Mouse (Mus musculus) intestine, embryonic 16.5 days (tissue): ENCODE data around the gene Pld5. TPM values are rescaled to one million over a fixed set of nuclear protein-coding genes. Genes with fewer than 3 reads are reported as not detected.

Experiments
- ATAC-seq: fragments of 200-750 bp; cut with Nextera tagmentation; 2 replicates; pipeline ENCODE4 v1.8.0; 2017; ENCODE audit warnings: moderate TSS enrichment, moderate library complexity
- H3K27ac ChIP-seq: fragments of 300-500 bp; sonication (generic); 2 replicates; pipeline ENCODE4 v1.5.1; 2014; ENCODE audit warnings: mild to moderate bottlenecking, low read length
- H3K27me3 ChIP-seq: fragments of 300-500 bp; sonication (generic); replicated peaks from 2 replicates; pipeline ENCODE4 v1.6.1; 2014; ENCODE audit warnings: low read length, control low read depth, mixed read lengths; ENCODE audit not compliant: control insufficient read depth, insufficient read depth
- H3K36me3 ChIP-seq: fragments of 300-500 bp; sonication (generic); 2 replicates; pipeline ENCODE4 v1.6.1; 2014; ENCODE audit warnings: low read length, control low read depth; ENCODE audit not compliant: control insufficient read depth, insufficient read depth
- H3K4me1 ChIP-seq: fragments of 300-500 bp; sonication (generic); 2 replicates; pipeline ENCODE4 v1.6.1; 2014; ENCODE audit warnings: low read length, control low read depth, mixed read lengths; ENCODE audit not compliant: control insufficient read depth, insufficient read depth
- H3K4me2 ChIP-seq: fragments of 300-500 bp; sonication (generic); 2 replicates; pipeline ENCODE4 v1.6.1; 2014; ENCODE audit warnings: low read depth, low read length, control low read depth
- H3K4me3 ChIP-seq: fragments of 300-500 bp; sonication (generic); 2 replicates; pipeline ENCODE4 v1.5.1; 2014; ENCODE audit warnings: mild to moderate bottlenecking, low read length
- H3K9ac ChIP-seq: fragments of 300-500 bp; sonication (generic); 2 replicates; pipeline ENCODE4 v1.6.1; 2014; ENCODE audit warnings: low read depth, low read length
- H3K9me3 ChIP-seq: fragments of 300-500 bp; sonication (generic); 2 replicates; pipeline ENCODE4 v1.6.1; 2016; ENCODE audit warnings: low read length, control low read depth; ENCODE audit not compliant: control insufficient read depth
- WGBS: fragments of 180-500 bp; shearing (Covaris S2); extraction: QIAGEN DNeasy Blood & Tissue Kit; methylation state at CpG from one replicate; pipeline ENCODE4 v1.1.7; 2014; 5-methylcytosine and 5-hydroxymethylcytosine counted together
- polyA plus RNA-seq: library from polyadenylated mRNA; unstranded; fragments of >200 nt; fragmentation: Nextera tagmentation; extraction: Ambion mirVana; gene quantifications from 2 replicates; pipeline ENCODE4 v1.2.1, GENCODE M21; 2015

The Pld5 gene
- polyA plus RNA-seq, 1 experiment from 2014 or later, result 0.60 TPM

DNA sequence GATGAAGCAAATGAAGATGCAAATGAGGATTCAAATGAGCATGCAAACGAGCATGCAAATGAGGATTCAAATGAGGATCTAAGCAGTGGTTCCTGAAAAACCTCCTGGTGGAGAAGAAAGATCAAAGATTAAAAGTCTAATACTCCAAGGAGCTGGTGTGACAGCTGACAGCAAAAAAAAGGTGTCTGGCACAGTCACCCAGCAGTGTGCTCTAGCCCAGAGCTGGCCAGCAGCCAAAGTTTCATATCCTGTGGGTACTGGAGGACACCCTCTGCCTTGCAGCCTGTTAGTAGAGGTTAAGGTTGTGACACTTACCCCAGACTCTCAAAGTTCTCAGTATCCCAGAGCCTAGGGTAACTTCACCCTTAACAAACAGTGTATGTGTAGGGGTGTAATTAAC lies 199.7 kb downstream of the Pld5 start:
- H3K4me2 ChIP-seq, result no peak overlapping the region
- H3K27me3 ChIP-seq, result no peaks in the 10 kb centered on the region
- no peaks in the 10 kb centered on the region for H3K9me3 ChIP-seq
- H3K36me3 ChIP-seq, result no peaks in the 10 kb centered on the region
- no peaks in the 10 kb centered on the region for H3K4me1 ChIP-seq
- H3K9ac ChIP-seq, result no peak overlapping the region
- peak; percentile 50 for ATAC-seq
- H3K27ac ChIP-seq, result no peak overlapping the region
- no peak overlapping the region for H3K4me3 ChIP-seq
- WGBS, result 57% methylated on average over 1 of the region's 1 CpGs

DNA sequence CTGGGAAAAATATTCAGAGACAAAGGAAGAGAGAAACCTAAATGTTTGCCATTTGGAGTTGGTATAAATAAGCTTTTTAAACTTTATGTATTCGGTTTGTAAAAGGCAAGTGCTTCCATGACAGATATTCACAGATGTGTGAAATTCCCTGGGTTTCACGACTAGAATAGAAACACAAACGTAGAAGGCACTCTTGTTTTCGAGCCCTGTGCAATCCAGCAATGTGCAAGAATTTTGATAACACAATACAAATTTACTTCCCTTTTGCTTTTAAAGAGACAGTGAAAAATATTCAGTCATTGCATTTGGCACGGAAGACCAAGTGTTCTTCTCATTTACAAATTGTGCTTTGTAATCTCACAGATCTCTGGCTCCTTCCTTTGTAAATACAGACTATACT lies 200.6 kb downstream of the Pld5 start:
- Histone ChIP-seq H3K4me2 (no peak overlapping the region), H3K4me1 (no peaks in the 10 kb centered on the region), H3K9ac (no peak overlapping the region), H3K27ac (no peak overlapping the region), H3K4me3 (no peak overlapping the region), H3K9me3 (no peaks in the 10 kb centered on the region), H3K36me3 (no peaks in the 10 kb centered on the region), H3K27me3 (no peaks in the 10 kb centered on the region)
- WGBS, result 41% methylated on average over 5 of the region's 5 CpGs
- no peak for ATAC-seq

- H3K4me1 ChIP-seq, result no peaks in the 10 kb centered on the region
- H3K27me3 ChIP-seq, result no peaks in the 10 kb centered on the region
- ATAC-seq, result no peak
- H3K36me3 ChIP-seq, result no peaks in the 10 kb centered on the region
- no peaks in the 10 kb centered on the region for H3K9me3 ChIP-seq
- no peak overlapping the region for H3K27ac ChIP-seq
- H3K4me2 ChIP-seq, result no peak overlapping the region
- H3K9ac ChIP-seq, result no peak overlapping the region
- no peak overlapping the region for H3K4me3 ChIP-seq
Measured at GRCm38 (mm10) chr1:176065281-176065680, 209.8 kb downstream of the Pld5 start.

DNA sequence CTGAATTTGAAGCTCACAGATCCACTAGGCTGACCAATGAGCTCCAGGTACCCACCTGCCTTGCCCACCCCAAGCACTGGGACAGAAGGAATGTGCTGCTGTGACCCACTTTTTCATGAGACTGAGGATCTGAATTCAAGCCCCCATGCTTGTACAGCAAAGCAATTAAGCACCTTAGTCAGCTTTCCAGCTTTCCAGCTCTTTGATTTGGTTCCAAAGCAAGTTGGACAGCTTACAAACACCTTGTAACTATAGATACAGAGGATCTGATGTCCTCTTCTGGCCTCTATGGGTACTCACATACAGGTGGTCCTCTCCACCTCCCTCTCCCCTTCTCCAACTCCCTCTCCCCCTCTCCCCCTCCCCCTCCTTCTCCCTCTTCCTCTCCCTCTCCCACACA lies 210.6 kb downstream of the Pld5 start:
- ATAC-seq, result no peak
- Histone ChIP-seq H3K27ac (no peak overlapping the region), H3K27me3 (no peaks in the 10 kb centered on the region)

GRCm38 (mm10) chr1:176053653-176054052 lies 221.5 kb downstream of the Pld5 start:
- H3K4me2 ChIP-seq, result no peak overlapping the region
- H3K27ac ChIP-seq, result no peak overlapping the region
- 30% methylated on average over 1 of the region's 1 CpGs for WGBS
- H3K9ac ChIP-seq, result no peak overlapping the region
- ATAC-seq, result no peak
- no peaks in the 10 kb centered on the region for H3K27me3 ChIP-seq
- no peaks in the 10 kb centered on the region for H3K36me3 ChIP-seq
- H3K4me1 ChIP-seq, result no peaks in the 10 kb centered on the region
- no peak overlapping the region for H3K4me3 ChIP-seq
- no peaks in the 10 kb centered on the region for H3K9me3 ChIP-seq

More for the DNA sequence above, 210.6 kb downstream of the Pld5 start:
- no peaks in the 10 kb centered on the region for H3K9me3 ChIP-seq
- no peaks in the 10 kb centered on the region for H3K4me1 ChIP-seq
- H3K4me2 ChIP-seq, result no peak overlapping the region
- no peak overlapping the region for H3K9ac ChIP-seq
- H3K36me3 ChIP-seq, result no peaks in the 10 kb centered on the region
- H3K4me3 ChIP-seq, result no peak overlapping the region

- Histone ChIP-seq H3K9ac (no peak overlapping the region), H3K27me3 (no peaks in the 10 kb centered on the region), H3K4me2 (no peak overlapping the region), H3K27ac (no peak overlapping the region), H3K4me1 (0 out of 2 replicates have a peak, but pooled peaks cover 4% of the 10 kb centered on the region), H3K36me3 (no peaks in the 10 kb centered on the region), H3K9me3 (no peaks in the 10 kb centered on the region), H3K4me3 (no peak overlapping the region)
- no peak for ATAC-seq
- 46% methylated on average over 5 of the region's 5 CpGs for WGBS
Measured at GRCm38 (mm10) chr1:176046995-176047394, 228.1 kb downstream of the Pld5 start.

- 90% methylated on average over 1 of the region's 1 CpGs for WGBS
- Histone ChIP-seq H3K9ac (no peak overlapping the region), H3K4me3 (no peak overlapping the region), H3K27me3 (no peaks in the 10 kb centered on the region), H3K36me3 (no peaks in the 10 kb centered on the region), H3K4me2 (no peak overlapping the region), H3K27ac (no peak overlapping the region), H3K9me3 (no peaks in the 10 kb centered on the region), H3K4me1 (0 out of 2 replicates have a peak, but pooled peaks cover 4% of the 10 kb centered on the region)
- no peak for ATAC-seq
Measured at GRCm38 (mm10) chr1:176046375-176046774, 228.7 kb downstream of the Pld5 start.

DNA sequence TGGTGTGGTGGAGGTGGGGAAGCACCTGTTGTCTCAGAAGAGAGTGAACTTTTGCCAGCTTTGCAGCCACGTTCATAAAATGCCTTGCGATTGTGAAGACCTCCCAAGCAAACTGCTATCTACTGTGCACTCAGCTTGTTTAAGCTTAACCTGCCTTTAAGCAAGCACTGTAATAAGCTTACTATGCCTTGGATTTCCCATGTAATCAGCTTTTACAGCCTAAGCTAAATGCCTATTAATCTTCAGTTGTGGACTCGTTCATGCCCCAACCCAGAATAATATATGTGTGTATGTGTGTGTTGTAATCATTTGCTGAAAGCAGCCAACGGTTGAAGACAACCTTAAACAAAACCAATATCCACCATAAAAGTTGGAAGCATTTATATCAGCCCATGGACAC lies 232.1 kb downstream of the Pld5 start:
- Histone ChIP-seq H3K27me3 (no peaks in the 10 kb centered on the region), H3K4me2 (no peak overlapping the region), H3K4me3 (no peak overlapping the region), H3K27ac (no peak overlapping the region), H3K9ac (no peak overlapping the region), H3K9me3 (no peaks in the 10 kb centered on the region), H3K4me1 (0 out of 2 replicates have a peak, but pooled peaks cover 4% of the 10 kb centered on the region), H3K36me3 (no peaks in the 10 kb centered on the region)
- 45% methylated on average over 4 of the region's 4 CpGs for WGBS
- no peak for ATAC-seq

DNA sequence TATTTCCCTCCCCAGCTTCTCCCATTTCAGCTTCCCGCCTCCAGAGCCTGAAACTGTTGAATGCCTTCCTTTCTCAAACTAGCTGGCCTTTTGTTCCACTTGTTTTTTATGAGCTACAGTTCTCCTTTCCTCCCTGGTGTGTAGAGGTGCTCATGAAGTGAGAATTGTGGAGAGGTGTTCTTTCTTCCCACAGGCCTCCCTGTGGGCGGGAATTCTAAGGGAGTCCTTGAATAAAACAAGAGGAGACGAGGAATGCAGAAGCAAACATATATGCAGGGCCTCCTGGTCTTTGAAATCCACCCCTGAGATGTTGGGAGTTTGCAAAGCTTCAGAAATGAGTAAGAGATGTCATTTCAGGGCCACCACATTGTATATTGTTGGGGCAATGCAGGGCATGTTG lies 235.2 kb downstream of the Pld5 start:
- H3K9me3 ChIP-seq, result no peaks in the 10 kb centered on the region
- H3K4me3 ChIP-seq, result no peak overlapping the region
- no peaks in the 10 kb centered on the region for H3K36me3 ChIP-seq
- 75% methylated on average over 3 of the region's 3 CpGs for WGBS
- no peak overlapping the region for H3K9ac ChIP-seq
- H3K4me2 ChIP-seq, result no peak overlapping the region
- no peak for ATAC-seq
- H3K27me3 ChIP-seq, result no peaks in the 10 kb centered on the region
- H3K27ac ChIP-seq, result no peak overlapping the region
- no peaks in the 10 kb centered on the region for H3K4me1 ChIP-seq

DNA sequence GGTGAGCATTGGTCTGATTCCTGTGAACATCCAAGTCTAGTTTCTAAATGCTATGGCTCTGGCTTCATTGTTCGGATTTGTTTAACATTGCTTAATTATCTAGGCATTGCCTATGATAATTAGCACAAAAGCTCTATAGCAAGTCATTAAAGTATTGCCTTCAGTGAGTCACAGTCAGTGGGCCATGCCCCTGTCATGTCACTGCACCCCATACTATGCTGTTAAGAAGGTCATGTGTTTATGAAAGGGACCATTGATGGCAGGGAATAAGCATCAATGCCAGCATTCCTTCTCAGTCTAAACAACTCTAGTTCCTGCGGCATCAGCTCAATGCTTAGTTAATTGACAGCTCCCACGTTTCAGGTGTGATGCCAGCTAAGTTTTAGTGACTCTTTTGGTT lies 239.1 kb downstream of the Pld5 start:
- ATAC-seq, result no peak
- Histone ChIP-seq H3K4me1 (no peaks in the 10 kb centered on the region), H3K9ac (no peak overlapping the region), H3K4me2 (no peak overlapping the region), H3K9me3 (no peaks in the 10 kb centered on the region), H3K27me3 (no peaks in the 10 kb centered on the region), H3K27ac (no peak overlapping the region), H3K36me3 (no peaks in the 10 kb centered on the region), H3K4me3 (no peak overlapping the region)
- WGBS, result 66% methylated on average over 3 of the region's 3 CpGs
